Mouse (Mus musculus): ENCODE data around the gene Opa3.

DNA sequence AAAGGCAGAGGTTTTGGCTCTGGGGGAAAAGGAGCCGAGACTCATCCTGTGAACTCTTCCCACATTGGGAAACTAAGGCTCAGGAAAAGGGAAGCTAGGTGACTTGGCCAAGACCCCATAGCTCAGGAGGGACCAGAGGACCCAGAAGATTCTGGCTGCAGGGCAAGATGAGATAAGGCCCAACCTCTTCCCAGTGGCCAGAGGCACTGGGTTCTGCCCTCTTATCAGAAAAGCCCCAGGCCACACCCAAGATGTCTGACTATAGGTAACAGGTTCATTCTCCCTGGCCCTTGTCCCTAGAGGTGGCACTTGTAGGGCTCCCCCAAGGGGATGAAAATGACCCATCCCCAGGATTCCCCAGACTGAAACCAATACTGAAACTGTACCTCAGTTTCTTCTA lies 18.7 kb downstream of the Opa3 start:
- TF ChIP-seq CTCF (IDR thresholded peaks at IDR 0.05; ENCODE audit: low read depth) (no peak), EP300 (optimal IDR thresholded peaks at IDR 0.05) (no peak)
